Mouse (Mus musculus) spleen, postnatal 4 days (tissue): ENCODE measurements around the gene Cep41.

Experiments used
- DNase-seq, 2 experiments: peaks; one replicate each; pipeline ENCODE4 v3.0.0; 2022; ENCODE audit warnings: low spot score in 2 of 2

Gene Cep41

DNA sequence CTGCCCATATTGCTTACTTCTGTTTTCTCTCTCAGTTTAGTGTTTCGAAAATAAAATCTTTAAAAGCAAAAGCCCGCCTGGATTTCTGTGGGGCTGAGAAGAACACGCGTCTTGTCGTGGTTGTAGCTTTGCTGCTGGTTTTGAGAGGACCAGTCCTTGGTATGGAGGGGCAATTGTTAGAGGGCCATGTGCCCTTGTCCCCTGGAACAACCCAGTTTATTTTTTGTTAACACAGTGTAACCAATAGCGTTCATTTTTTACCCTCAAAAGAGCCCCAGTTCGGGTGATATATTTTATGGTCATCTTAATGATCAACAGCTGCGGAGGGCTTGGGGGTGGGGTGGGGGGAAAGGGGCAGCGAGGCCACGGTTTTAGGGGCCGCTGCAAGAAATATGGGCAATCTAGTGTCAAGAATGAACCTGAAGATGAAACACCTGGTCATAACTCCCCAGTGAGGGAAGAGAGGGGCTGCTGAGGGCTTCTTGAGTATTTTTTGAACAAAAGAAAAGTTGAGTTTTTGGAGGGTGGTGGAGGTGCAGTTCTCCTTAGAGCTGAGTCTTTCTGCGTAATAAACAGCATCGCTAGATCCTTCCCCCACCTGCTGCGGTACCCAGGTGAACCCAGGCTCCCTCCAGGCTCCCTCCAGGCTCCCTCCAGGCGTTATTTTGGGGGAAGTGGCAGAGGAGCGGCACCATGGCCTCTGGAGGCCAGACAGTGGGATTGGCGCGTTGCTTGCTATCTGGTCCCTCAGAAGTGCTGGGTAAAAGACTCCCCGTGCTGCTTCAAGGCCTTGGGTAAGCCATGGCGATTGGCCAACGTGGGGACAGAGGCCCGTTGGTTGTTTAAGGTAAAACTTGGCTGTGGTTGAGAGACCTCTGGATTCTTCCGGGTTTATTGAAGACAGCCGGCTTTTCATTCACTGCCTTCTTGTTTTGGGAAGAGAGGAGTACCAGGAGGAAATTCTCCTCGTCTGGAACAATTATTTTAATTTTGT, 17.1 kb upstream of the Cep41 start:
- DNase-seq: no peak

DNA sequence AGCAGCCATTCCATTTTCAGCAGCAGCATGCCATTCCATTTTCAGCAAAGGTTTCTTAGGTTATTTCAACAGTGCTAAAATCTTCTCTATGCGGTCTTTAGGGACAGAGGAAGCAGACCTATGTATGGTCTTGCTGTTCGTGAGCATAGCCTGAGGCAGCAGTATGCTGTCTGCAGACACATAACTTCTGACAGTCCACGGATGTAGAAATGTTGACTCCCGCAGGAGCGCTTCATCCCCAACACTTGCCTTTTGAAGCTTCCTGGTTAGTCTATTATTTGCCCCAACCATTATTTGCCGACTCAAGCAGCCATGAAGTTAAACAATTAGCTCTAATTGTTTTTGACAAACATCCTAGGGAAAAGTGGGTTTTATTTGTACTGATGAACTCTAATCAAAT, 15.6 kb upstream of the Cep41 start:
- DNase-seq: no peak

DNA sequence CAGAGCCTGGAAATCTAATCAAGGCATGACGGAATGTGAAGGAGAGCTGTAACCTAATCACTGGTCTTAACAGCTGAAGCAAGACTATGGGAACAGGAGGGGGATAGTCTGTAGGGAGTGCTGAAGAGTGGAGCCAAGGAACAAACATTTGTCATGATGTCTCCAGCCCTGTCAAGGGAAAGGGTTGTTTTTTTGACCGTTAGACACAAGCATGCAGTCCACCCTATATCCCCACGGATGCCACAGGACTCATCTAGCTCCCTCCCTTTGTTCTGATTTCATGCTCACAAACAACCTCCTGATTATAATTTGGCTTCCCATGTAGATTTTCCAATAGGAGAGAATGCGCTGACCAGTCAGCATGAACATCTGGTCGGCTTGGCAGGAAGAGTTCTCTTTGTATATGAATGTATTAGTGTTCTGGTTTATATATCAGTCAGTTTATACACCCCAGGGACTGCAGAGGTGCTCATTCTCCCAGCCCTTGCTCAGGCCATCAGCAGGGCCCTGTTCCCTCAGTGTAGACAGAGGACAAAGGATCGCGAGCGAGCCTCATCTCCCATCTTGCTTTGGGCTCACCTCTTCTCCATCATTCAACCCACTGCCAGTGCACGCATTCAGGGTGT, 10.5 kb upstream of the Cep41 start:
- DNase-seq: no peak

DNA sequence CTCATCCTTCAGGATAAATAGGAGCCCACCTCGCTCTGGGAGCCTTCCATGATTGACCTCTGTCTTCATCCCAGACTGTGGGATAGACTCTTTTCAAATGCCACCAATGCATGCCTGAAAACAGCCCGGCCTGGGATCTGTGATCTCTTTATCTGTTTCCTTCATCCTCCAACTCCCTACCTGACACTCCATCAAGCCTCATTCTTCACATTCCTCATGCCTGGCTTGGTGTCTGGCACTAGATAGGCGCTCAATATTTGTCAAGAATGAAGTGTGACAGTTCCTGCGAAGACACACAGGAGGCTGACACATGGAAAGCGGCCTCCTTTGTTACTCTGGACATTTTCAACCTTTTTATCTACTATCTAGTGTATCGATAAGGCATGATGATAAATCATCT, 9.9 kb upstream of the Cep41 start:
- DNase-seq: no peak

DNA sequence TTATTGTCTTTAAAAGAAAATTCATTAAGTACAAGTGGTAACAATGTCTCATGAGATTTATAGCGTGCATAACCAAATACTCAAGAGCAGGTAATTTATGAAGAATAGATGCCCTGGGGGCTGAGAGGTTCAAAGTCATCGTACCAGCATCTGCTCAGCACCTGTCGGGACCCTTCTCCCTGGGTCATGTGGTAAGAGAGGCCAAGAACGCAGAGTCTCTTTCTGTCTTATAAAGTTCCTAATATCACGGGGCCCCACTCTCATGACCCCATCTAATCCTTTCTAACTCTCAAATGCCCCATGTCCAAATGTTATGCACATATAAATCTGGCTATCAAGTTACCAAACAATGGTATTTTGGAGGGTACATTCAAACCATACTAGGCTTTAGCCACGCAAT, 9.3 kb upstream of the Cep41 start:
- no peak for DNase-seq

DNA sequence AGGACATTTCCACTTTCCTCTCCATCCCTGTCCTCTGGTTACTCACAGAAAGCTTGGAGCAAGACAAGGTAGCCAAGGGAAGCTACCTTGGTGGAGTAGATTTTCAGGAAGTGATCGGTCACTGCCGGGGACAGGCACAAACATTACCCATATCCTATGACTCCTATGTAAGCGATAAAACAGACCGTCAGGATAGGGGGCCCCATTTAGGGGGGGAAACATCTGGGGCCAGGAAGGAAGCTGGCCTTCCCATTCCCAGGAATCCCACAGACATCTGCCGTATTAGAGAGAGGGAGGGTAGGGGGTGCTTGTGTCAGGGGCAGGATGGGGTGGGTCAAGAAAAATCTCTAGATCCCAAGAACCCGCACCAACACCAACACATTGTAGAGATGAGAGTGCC, 6.6 kb upstream of the Cep41 start:
- DNase-seq: no peak

DNA sequence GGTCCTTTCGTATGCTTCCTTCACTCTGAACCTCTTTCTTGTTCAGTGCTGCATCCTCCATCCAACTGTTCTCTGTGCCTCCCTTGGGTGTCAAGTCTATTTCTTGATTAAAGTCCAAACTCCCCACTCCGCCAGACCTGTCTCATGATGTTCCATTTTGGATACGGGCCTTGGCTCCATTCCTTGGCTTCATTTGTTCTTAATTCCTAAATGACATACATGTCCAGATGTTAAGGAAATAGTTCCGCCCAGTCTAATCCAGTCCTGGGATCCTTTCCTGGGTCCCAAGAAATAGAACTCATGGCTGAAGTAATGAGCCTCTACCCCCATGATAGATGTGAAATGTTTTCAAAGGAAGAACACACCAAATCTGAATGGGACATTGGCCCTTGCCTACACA, 4.5 kb upstream of the Cep41 start:
- no peak for DNase-seq

DNA sequence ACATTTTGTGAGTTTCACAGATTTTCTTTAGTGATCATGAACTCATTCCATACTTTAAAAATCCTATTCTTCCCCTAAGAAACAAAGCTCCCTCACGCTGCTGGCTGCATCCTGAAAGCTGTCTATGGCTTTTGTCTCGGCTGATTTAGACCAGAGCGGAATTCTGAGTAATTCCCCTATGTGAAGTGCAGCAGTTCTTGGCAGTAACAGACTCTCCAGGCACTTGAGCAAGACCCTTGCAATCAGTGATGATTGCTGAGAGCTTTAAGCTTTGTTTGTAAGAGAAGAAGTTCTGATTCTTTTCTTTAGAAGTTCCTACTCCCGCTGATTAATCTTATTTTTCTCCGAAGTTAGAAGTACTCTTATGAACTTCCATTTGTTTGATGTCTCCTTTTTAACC, 3.9 kb upstream of the Cep41 start:
- DNase-seq: no peak

DNA sequence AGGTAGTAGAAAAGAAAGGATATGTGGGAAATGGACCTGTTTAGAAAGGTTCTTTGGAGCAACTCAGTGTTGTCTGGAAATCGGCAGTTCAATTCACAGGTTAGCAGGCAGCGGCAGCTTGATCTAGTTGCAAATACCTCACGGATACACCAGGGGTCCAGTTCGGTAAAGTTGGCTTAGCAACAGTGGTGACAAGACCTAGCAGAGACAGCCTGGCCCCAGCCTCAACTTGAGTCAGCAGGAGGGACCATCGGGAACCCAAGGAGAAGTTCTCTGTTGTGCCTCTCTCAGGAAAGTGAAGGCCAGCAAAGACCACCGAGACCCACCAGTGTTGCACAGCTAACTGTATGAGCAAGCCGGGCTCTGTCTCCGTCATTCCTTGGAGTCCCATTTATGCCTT, 1.6 kb upstream of the Cep41 start:
- DNase-seq: no peak

DNA sequence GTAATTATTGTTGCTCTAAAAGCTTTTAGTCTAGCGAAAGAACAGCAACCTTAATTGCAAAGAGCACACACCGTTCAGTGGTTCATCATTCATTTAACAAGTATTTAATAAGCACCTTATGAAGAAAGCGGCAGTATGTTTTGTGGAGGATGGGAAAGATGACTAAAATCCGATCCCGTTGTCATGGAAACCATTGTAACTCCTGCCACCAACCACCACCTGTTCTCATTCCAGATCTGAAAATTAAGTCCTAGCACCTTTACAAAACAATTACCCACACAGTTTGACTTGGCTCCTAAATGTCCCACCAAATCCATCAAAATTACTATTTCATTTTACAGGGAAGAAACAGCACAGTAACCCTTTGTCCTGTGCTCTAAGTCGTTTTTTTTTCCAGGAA, 660 bp upstream of the Cep41 start:
- DNase-seq: no peak

DNA sequence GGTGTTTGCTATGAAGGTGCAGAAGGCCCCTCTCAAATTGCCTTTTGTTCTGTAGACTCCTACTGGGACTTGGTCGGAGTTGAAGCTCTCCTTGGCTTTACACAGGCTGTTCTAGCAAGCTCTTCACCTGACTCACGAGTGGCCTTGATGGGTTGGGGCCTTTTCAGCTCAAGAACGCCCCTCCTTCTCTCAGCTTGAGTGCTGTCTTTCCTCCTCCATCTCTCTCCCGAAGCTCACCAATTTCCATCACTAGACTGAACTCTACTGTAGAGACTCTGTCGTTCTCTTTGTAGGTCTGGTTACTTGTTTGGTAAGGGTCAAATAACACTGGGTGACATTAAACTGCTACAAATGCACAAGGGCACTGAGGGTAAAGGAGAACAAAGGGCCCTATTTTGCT, 723 bp downstream of the Cep41 start:
- no peak for DNase-seq

DNA sequence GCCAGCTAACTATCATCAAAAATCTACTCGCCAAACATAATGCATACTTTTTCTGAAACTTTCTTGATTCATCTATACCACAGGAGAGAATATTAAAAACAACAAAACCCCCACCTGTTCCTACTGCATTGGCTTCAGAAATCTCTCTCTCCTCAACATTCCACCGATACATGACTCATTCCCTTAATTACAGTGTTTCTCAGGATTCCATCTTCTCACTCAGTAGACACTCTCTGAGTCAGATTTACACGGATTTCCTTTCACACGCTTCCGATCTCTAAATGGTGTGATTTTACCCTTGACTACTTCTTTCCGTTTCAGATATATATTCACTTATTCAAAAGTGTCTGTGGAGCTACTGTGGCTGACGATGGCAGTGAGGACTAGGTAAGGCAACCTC, 6.4 kb downstream of the Cep41 start:
- DNase-seq: no peak

DNA sequence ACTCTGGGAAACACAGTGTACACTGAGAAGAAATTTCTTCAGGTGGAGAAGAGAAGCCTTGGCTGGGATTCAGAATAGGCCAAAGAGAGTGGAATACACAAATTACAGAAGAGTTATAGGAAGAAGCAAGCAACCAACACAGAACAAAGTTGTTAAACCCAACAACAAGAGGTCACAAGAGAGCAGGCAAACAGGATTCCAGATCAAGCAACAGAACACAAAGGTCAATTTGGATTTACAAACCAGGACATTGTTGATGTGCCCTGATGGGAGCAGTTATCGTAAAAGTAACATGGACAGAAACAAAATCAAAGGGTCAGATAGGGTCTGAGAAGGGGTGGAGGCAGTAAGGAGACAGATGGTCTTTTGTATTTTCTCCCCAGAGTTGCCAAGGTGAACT, 9.0 kb downstream of the Cep41 start:
- DNase-seq: no peak

DNA sequence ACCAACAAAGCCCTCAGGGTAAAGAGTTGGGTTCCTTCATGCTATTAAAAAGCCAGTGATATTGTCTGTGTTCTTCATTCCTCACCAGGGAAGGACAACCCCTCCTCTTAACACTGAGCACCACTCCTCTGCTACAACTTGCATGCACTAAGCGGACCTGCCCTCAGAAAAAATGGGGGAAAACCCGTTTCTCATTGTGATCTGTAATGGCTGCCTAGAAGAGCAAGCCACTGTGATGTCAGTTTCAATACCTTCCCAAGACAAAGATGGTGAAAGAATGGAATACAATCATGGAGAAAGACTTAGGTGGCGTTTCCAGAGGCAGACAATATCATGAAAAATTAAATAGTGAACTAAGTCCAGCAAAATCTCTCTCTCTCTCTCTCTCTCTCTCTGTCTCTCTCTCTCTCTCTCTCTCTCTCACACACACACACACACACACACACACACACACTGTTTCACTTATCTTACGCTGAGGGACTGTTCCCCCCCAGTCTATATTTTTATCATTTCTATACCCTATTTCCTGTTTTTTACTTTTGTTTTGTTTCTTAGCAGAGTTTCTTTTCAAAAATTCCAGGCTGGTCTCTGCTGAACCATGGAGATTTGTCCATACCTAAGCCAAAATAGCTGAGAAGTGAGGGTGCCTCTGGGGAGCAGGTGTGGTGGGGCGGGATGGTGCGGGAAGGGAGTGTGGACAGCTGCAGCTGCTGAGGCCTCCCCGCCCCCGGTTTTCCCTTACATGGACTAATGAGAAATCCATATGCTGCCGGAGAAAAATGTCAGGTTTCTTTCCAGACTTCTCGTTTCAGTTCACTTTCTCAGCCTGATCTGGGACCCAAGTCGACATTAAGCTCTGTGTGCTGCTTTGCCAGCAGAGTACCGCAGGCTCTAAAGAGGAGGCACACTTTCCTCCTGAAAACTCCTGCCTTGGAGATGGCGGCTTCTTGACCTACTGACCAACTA, 11.3 kb downstream of the Cep41 start:
- DNase-seq: no peak

DNA sequence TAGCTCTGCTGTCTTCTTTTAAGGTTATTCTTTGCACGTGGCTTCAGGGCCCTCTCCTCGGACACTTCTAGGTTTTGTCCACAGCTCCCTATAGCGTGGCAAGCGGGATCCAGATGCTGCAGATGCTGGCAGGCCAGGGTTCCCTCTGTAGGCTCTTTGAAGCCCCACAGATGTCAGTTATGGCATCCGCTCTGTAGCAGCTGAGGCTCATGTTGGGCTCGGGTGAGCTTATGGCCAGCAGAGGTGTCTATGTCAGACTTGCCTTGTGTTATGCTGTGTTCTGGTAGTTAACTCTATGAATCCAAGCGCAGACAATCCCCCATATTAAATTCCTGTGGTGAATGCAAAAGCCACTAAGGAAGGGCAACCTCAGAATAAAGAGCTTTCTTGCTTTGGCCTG, 13.1 kb downstream of the Cep41 start:
- DNase-seq: no peak

DNA sequence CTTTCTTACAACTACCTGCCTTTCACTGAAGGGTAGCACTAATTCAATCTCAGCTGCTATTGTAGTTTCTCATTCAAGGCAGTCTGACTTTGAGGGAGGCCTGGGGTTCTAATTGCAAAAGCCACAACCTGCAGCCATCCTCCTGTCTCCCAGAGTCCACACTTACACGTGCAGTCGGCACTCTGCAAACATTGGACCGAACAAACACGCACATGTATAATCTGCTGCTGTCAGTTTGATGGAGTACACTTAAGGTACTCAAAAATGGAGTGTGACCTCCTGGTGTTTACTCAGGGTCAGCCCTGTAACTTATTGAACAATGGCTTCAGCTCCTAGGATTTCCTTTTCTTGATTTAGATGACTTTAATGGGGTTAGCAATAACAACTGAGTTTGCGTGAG, 14.0 kb downstream of the Cep41 start:
- DNase-seq: no peak

DNA sequence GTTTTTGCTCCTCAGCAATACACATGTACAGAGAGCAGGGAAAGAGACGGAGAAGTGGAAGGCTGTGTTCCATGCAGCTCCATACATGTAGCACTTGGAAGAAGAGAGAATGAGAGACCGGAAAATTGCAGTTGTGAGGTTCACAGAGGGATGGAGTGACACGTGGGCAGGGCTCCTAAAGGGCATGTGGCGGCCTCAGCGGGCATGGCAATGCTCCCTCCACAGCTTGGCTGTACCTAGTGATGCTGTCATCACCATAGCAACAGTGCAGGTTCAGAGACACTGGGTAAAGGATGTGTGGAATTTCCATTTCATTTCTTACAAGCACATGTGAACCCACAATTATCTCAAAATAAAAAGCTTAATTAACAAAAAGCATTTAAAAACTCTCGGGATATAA, 15.1 kb downstream of the Cep41 start:
- DNase-seq: no peak

DNA sequence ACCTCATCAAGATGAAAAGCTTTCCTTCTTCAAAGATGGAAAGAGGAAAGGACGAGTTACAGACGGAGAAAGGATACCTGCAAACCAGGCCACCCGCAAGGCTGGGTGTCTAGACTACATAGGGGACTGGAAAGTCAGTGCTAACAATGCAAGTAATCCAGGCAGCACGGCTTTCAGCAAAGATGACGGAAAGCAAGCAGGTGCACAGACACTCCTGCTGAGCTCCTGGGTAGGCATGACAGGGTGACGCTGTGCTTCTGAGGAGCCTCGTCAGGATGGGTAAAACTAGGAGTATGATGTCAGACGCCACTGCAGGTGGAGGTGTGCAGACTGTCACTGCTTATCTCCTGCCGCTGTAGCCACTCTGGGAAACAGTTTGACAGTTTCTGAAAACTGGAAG, 16.0 kb downstream of the Cep41 start:
- DNase-seq: no peak

DNA sequence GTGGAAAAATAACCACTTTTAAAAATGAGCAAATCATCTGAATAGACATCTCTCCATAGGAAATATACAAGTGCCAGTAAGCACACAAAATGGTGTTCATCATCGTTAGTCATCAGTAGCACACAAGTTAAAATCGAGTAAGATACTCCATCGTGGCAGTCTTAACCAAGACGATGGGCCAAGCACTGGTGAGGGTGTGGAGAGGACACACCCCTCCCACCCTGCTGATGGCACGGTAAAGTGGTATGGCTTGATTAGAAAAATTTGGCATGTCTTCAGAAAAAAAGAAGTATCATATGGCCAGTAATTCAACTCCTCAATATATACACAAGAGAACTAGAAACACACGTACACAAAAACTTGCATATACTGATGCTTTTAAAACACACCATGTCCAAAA, 17.0 kb downstream of the Cep41 start:
- peak in 1 of 2 experiments; percentile 36 for DNase-seq

DNA sequence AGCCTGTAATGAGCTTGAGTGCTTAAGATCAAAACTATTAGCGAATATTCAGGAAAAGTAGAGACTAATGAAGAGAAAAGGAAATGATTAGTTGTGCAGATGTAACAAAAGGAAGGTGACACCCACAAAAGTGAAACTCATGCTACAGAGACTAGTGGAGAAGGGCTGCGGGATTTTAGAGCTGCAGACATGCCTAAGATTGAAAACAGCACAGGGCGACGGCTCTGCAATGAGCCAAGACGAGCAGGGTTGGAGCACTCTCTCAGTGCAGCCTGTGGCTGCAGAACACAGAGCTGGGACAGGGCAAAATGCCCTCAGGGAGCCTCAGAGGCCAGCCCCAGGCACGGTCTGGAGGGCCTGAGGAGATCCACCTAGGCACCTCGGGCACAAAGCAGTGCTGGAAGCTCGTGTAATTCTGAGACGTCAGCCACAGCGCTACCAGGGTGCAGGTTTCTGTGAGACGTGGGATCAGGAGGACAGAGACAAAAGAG, 18.2 kb downstream of the Cep41 start:
- DNase-seq: no peak

DNA sequence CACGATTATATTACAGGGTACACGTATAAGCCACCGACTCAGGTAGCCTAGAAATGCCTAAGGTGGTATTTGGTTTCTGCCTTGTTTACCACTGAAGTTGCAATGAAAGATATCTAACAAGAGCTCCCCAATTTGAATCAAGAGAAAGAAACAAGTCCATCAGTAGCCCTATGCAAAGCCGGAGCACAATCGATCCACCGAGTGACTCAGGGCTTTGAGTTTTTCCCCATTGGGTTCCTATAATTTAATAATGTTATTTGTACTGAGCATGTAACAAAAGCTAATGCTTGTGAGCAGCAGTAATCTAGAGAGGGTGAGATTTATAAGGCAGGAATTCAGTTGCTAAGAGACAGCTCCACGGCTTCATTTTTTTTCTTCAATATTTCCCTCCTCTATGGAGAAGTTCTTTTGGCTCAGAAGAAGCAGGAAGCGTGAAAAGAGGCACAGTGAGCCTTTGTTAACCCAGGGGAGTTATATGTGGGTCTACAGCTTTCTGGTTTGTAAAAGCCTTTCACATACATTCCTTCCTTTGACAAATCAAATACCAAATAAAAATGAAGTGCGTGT, 18.8 kb downstream of the Cep41 start:
- no peak for DNase-seq
